Mouse (Mus musculus) bone marrow macrophage, adult 2 months (primary cell): ENCODE data around the gene Rasa1. TPM values are rescaled to one million over a fixed set of nuclear protein-coding genes. Genes with fewer than 3 reads are reported as not detected.

Experiments
- H3K27ac ChIP-seq: 2 replicates; pipeline ENCODE4 v1.5.1; 2012; ENCODE audit warnings: low read depth, low read length; ENCODE audit not compliant: insufficient read depth
- H3K4me1 ChIP-seq: 2 replicates; pipeline ENCODE4 v1.6.1; 2012; ENCODE audit warnings: low read length; ENCODE audit not compliant: control insufficient read depth, insufficient read depth
- H3K4me3 ChIP-seq: 2 replicates; pipeline ENCODE4 v1.5.1; 2012; ENCODE audit warnings: mild to moderate bottlenecking, low read length, moderate library complexity; ENCODE audit not compliant: insufficient read depth
- CTCF ChIP-seq: IDR thresholded peaks from 2 replicates; pipeline ENCODE4 v1.5.1; 2012; ENCODE audit warnings: low read depth, mild to moderate bottlenecking, low read length, moderate library complexity
- POLR2A ChIP-seq: IDR thresholded peaks from 2 replicates; pipeline ENCODE4 v1.6.1; 2012; ENCODE audit warnings: mild to moderate bottlenecking, low read depth, low read length, borderline replicate concordance
- polyA plus RNA-seq: library from polyadenylated mRNA; stranded (reverse); fragments of >200 nt; gene quantifications from 2 replicates; pipeline ENCODE4 v1.2.4, GENCODE M21; 2012; ENCODE audit not compliant: missing spikeins, insufficient read depth, insufficient read length

Rasa1 gene
- polyA plus RNA-seq, 1 experiment, result 63.7 TPM

- no peak overlapping the region for H3K27ac ChIP-seq
- no peak overlapping the region for H3K4me3 ChIP-seq
- TF ChIP-seq POLR2A, result no peak
- no peak for TF ChIP-seq CTCF
- peaks cover 3% of the 10 kb centered on the region; the same call in 1 of the 2 replicates for H3K4me1 ChIP-seq
Measured at GRCm38 (mm10) chr13:85274572-85274971, 14.4 kb downstream of the Rasa1 start.

GRCm38 (mm10) chr13:85273788-85274187 lies 15.1 kb downstream of the Rasa1 start:
- H3K27ac ChIP-seq, result no peak overlapping the region
- TF ChIP-seq CTCF, result no peak
- no peak for TF ChIP-seq POLR2A
- H3K4me1 ChIP-seq, result peaks cover 3% of the 10 kb centered on the region; the same call in 1 of the 2 replicates
- H3K4me3 ChIP-seq, result no peak overlapping the region

GRCm38 (mm10) chr13:85238760-85239159 lies 50.2 kb downstream of the Rasa1 start:
- no peaks in the 10 kb centered on the region for H3K4me1 ChIP-seq
- H3K4me3 ChIP-seq, result no peak overlapping the region
- TF ChIP-seq POLR2A (no peak), CTCF (no peak)
- H3K27ac ChIP-seq, result no peak overlapping the region

GRCm38 (mm10) chr13:85218656-85219055 lies 70.3 kb downstream of the Rasa1 start:
- Histone ChIP-seq H3K27ac (no peak overlapping the region), H3K4me1 (no peaks in the 10 kb centered on the region), H3K4me3 (no peak overlapping the region)
- no peak for TF ChIP-seq POLR2A
- no peak for TF ChIP-seq CTCF

- Histone ChIP-seq H3K4me1 (no peaks in the 10 kb centered on the region), H3K27ac (no peak overlapping the region), H3K4me3 (no peak overlapping the region)
- TF ChIP-seq CTCF, result no peak
- TF ChIP-seq POLR2A, result no peak
Measured at GRCm38 (mm10) chr13:85210353-85210752, 78.6 kb downstream of the Rasa1 start.

GRCm38 (mm10) chr13:85208656-85209055 lies 80.3 kb downstream of the Rasa1 start:
- TF ChIP-seq POLR2A (no peak), CTCF (no peak)
- no peak overlapping the region for H3K27ac ChIP-seq
- H3K4me1 ChIP-seq, result no peaks in the 10 kb centered on the region
- no peak overlapping the region for H3K4me3 ChIP-seq

- Histone ChIP-seq H3K4me3 (no peak overlapping the region), H3K4me1 (no peaks in the 10 kb centered on the region), H3K27ac (no peak overlapping the region)
- TF ChIP-seq POLR2A (no peak), CTCF (no peak)
Measured at GRCm38 (mm10) chr13:85207493-85207892, 81.4 kb downstream of the Rasa1 start.

- no peak for TF ChIP-seq CTCF
- TF ChIP-seq POLR2A, result no peak
- Histone ChIP-seq H3K27ac (no peak overlapping the region), H3K4me1 (0 out of 2 replicates have a peak, but pooled peaks cover 5% of the 10 kb centered on the region)
Measured at GRCm38 (mm10) chr13:85191253-85191652, 97.7 kb downstream of the Rasa1 start.

GRCm38 (mm10) chr13:85189644-85190121 lies 99.2 kb downstream of the Rasa1 start:
- Histone ChIP-seq H3K4me3 (peak overlapping the region; percentile 76), H3K4me1 (0 out of 2 replicates have a peak, but pooled peaks cover 5% of the 10 kb centered on the region), H3K27ac (peak overlapping the region; percentile 62)
- TF ChIP-seq CTCF (no peak), POLR2A (no peak)

More at GRCm38 (mm10) chr13:85191253-85191652, 97.7 kb downstream of the Rasa1 start:
- H3K4me3 ChIP-seq, result no peak overlapping the region

- 0 out of 2 replicates have a peak, but pooled peaks cover 5% of the 10 kb centered on the region for H3K4me1 ChIP-seq
Measured at GRCm38 (mm10) chr13:85188903-85189643, 99.9 kb downstream of the Rasa1 start, which contains the start of gene Ccnh. Gene Ccnh, plus strand, starts transcription at chr13:85189408.

More at GRCm38 (mm10) chr13:85188903-85189643, 99.9 kb downstream of the Rasa1 start, which contains the start of gene Ccnh:
- TF ChIP-seq CTCF (no peak), POLR2A (no peak)
- peak within 1 kb of the TSS; percentile 76 for H3K4me3 ChIP-seq
- peak within 1 kb of the TSS; percentile 62 for H3K27ac ChIP-seq

Other genes starting within 250 kb of the Rasa1 start
- 32.3 and 38.6 TPM in 2 replicates for gene Ccnh, start 99.7 kb downstream of the Rasa1 start, polyA plus RNA-seq